Mouse (Mus musculus): Measurements from ENCODE around the gene B430306N03Rik.
"Not testable (repeated sequence)": the region's sequence is repeated elsewhere in the genome, so short reads cannot be mapped to it uniquely, and the experiment has no call there.

The B430306N03Rik gene

GRCm38 (mm10) chr17:48315905-48316579 is at the start of gene B430306N03Rik:
Gene B430306N03Rik (plus strand): TSS chr17:48316141.
- not testable (repeated sequence) for DNase-seq (ENCODE audit: low spot score in 2 of 2)

GRCm38 (mm10) chr17:48266610-48267304 is 49.2 kb upstream of the B430306N03Rik start:
- DNase-seq (ENCODE audit: low spot score in 2 of 2), result no peak

GRCm38 (mm10) chr17:48267591-48267990 is 48.4 kb upstream of the B430306N03Rik start:
- DNase-seq (ENCODE audit: low spot score in 2 of 2), result no peak

- DNase-seq (ENCODE audit: low spot score in 2 of 2), result no peak
Measured at GRCm38 (mm10) chr17:48268276-48268675, 47.7 kb upstream of the B430306N03Rik start.

- DNase-seq (ENCODE audit: low spot score in 2 of 2), result no peak
Measured at GRCm38 (mm10) chr17:48269833-48270232, 46.1 kb upstream of the B430306N03Rik start.

- no peak for DNase-seq (ENCODE audit: low spot score in 2 of 2)
Measured at GRCm38 (mm10) chr17:48272158-48272557, 43.8 kb upstream of the B430306N03Rik start.

- no peak for DNase-seq (ENCODE audit: low spot score in 2 of 2)
Measured at GRCm38 (mm10) chr17:48272598-48272997, 43.3 kb upstream of the B430306N03Rik start.

- no peak for DNase-seq (ENCODE audit: low spot score in 2 of 2)
Measured at GRCm38 (mm10) chr17:48274098-48274497, 41.8 kb upstream of the B430306N03Rik start.

- peak; percentile 59 to 69 for DNase-seq (ENCODE audit: low spot score in 2 of 2)
Measured at GRCm38 (mm10) chr17:48274885-48275284, 41.1 kb upstream of the B430306N03Rik start.

- no peak for DNase-seq (ENCODE audit: low spot score in 2 of 2)
Measured at GRCm38 (mm10) chr17:48275736-48276135, 40.2 kb upstream of the B430306N03Rik start.

GRCm38 (mm10) chr17:48278381-48278780 is 37.6 kb upstream of the B430306N03Rik start:
- no peak for DNase-seq (ENCODE audit: low spot score in 2 of 2)

- no peak for DNase-seq (ENCODE audit: low spot score in 2 of 2)
Measured at GRCm38 (mm10) chr17:48279002-48279401, 36.9 kb upstream of the B430306N03Rik start.

- DNase-seq (ENCODE audit: low spot score in 2 of 2), result no peak
Measured at GRCm38 (mm10) chr17:48280943-48281738, 34.8 kb upstream of the B430306N03Rik start.

GRCm38 (mm10) chr17:48281739-48282085 is 34.2 kb upstream of the B430306N03Rik start:
- DNase-seq (ENCODE audit: low spot score in 2 of 2), result no peak

GRCm38 (mm10) chr17:48286765-48287164 is 29.2 kb upstream of the B430306N03Rik start:
- DNase-seq (ENCODE audit: low spot score in 2 of 2), result no peak

GRCm38 (mm10) chr17:48287276-48287675 is 28.7 kb upstream of the B430306N03Rik start:
- DNase-seq (ENCODE audit: low spot score in 2 of 2), result no peak

- DNase-seq (ENCODE audit: low spot score in 2 of 2), result no peak
Measured at GRCm38 (mm10) chr17:48293500-48294194, 22.3 kb upstream of the B430306N03Rik start.

GRCm38 (mm10) chr17:48299203-48299602 is 16.7 kb upstream of the B430306N03Rik start, which contains the start of gene Treml2:
Gene Treml2 (plus strand): TSS chr17:48299498.
- no peak for DNase-seq (ENCODE audit: low spot score in 2 of 2)

GRCm38 (mm10) chr17:48299756-48300155 is 16.2 kb upstream of the B430306N03Rik start:
- no peak for DNase-seq (ENCODE audit: low spot score in 2 of 2)

- DNase-seq (ENCODE audit: low spot score in 2 of 2), result no peak
Measured at GRCm38 (mm10) chr17:48300199-48300598, 15.7 kb upstream of the B430306N03Rik start.

- DNase-seq (ENCODE audit: low spot score in 2 of 2), result no peak
Measured at GRCm38 (mm10) chr17:48300861-48301260, 15.1 kb upstream of the B430306N03Rik start.

GRCm38 (mm10) chr17:48301792-48302191 is 14.1 kb upstream of the B430306N03Rik start:
- DNase-seq (ENCODE audit: low spot score in 2 of 2), result no peak
